Mouse (Mus musculus) lung, postnatal 0 days (tissue): ENCODE data around the gene Rnf32.

Source experiments
- CTCF ChIP-seq: IDR thresholded peaks from 2 replicates; pipeline ENCODE4 v1.5.1; 2016; ENCODE audit warnings: antibody characterized with exemption, mild to moderate bottlenecking
- EP300 ChIP-seq: IDR thresholded peaks from 2 replicates; pipeline ENCODE4 v1.6.1; 2016; ENCODE audit warnings: antibody characterized with exemption, mild to moderate bottlenecking, control low read depth

- no peak for TF ChIP-seq CTCF
- no peak for TF ChIP-seq EP300
These were observed 9.0 kb upstream of the Rnf32 start for GRCm38 (mm10) chr5:29186798-29187197.
